Mouse (Mus musculus) neutrophil, adult 59 days (primary cell): Measurements from ENCODE around the gene Lrrc15. TPM values are rescaled to one million over a fixed set of nuclear protein-coding genes. Genes with fewer than 3 reads are reported as not detected.

ENCODE experiments used
- total RNA-seq, 2 experiments: library from RNA; stranded (reverse); gene quantifications; 1 replicate in 1 of 2; 2 replicates in 1 of 2; pipeline ENCODE4 v1.2.4; 2023

Gene Lrrc15
- not detected for total RNA-seq

GRCm38 (mm10) chr16:30282844-30283495, at the start of gene Lrrc15:
Gene Lrrc15 (minus strand): TSS chr16:30283256.

GRCm38 (mm10) chr16:30310647-30311046, 27.6 kb upstream of the Lrrc15 start, which contains the start of gene Gp5:
Gene Gp5 (minus strand): TSS chr16:30310779.

GRCm38 (mm10) chr16:30267359-30267758, 15.7 kb downstream of the Lrrc15 start, which contains the start of gene Cpn2:
Gene Cpn2 (minus strand): TSS chr16:30267499.

Other genes starting within 250 kb of the Lrrc15 start
- 1 to 10 TPM; 1.2 to 1.7 TPM for gene Hes1, start 218.9 kb downstream of the Lrrc15 start, total RNA-seq
- gene Cpn2, start 15.8 kb downstream of the Lrrc15 start, total RNA-seq: not detected
- 1 to 10 TPM; 1.4 to 2.4 TPM for gene Gp5, start 27.5 kb upstream of the Lrrc15 start, total RNA-seq
- 10 to 100 TPM; 74.5 to 90.1 TPM for gene Atp13a3, start 122.7 kb upstream of the Lrrc15 start, total RNA-seq